Mouse (Mus musculus): Measurements from ENCODE around the gene Kank2. TPM values are rescaled to one million over a fixed set of nuclear protein-coding genes. Genes with fewer than 3 reads are reported as not detected.

Gene Kank2
- polyA plus RNA-seq, 1 experiment: 44.7 TPM

DNA sequence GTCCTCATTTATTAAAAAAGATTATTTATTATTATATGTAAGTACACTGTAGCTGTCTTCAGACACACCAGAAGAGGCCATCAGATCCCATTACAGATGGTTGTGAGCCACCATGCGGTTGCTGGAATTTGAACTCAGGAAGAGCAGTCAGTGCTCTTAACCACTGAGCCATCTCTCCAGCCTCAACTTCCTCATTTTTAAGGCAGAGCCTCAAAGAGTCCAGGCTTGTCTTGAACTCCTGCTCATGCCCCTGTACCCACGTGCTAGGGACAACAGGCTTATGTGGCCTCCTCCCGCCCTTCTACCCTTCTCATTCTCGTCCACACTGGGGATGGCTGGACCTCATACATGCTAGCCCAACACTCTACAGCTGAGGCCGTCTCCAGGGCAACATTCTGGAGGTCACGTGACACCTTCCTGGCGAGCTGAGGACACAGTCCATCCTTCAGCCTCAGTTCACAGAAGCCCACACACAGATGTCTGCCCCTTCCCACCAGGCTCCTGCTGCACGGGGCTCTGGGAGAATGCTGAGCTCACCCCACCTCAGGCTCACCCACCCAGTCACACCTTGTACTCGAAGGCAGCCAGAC is 18.3 kb upstream of the Kank2 start:
- TF ChIP-seq POLR2A (IDR thresholded peaks at IDR 0.05; ENCODE audit: borderline replicate concordance, insufficient read depth, low read length) (no peak), CTCF (IDR thresholded peaks at IDR 0.05; ENCODE audit: borderline replicate concordance, insufficient read depth, low read depth, low read length) (no peak)
- no peak for DNase-seq
- Histone ChIP-seq H3K4me3 (replicated peaks; ENCODE audit: insufficient read depth, low read depth, low read length) (no peak overlapping the region), H3K27ac (ENCODE audit: insufficient read depth, low read length) (no peak overlapping the region), H3K27me3 (ENCODE audit: control insufficient read depth, insufficient read depth, low read length) (no peaks in the 10 kb centered on the region), H3K4me1 (ENCODE audit: control insufficient read depth, insufficient read depth, low read length) (peaks cover 20% of the 10 kb centered on the region)
- 60% methylated on average over 9 of the region's 9 CpGs for WGBS

DNA sequence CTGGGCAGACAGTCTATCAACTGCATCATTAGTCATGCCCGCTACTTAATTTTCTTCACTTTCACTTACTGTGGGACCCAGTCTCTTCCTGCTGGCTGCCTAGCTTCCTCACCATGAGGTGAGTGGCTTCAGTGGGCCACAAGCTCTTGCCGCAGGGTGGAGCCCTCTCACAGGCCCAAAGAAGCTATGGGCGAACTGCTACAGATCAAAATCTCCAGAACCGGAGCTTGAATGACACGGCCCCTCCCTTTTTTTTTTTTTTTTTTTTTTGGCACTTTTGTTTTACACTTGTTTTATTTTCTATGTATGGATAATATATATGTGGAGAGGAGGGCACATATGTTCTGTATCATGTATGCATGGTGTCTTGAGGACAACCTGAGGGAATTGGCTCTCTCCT is 12.6 kb upstream of the Kank2 start:
- Histone ChIP-seq H3K27me3 (ENCODE audit: control insufficient read depth, insufficient read depth, low read length) (no peaks in the 10 kb centered on the region), H3K4me1 (ENCODE audit: control insufficient read depth, insufficient read depth, low read length) (no peaks in the 10 kb centered on the region), H3K4me3 (replicated peaks; ENCODE audit: insufficient read depth, low read depth, low read length) (no peak overlapping the region), H3K27ac (ENCODE audit: insufficient read depth, low read length) (no peak overlapping the region)
- DNase-seq: no peak
- TF ChIP-seq CTCF (IDR thresholded peaks at IDR 0.05; ENCODE audit: borderline replicate concordance, insufficient read depth, low read depth, low read length) (no peak), POLR2A (IDR thresholded peaks at IDR 0.05; ENCODE audit: borderline replicate concordance, insufficient read depth, low read length) (no peak)
- 93% methylated on average over 5 of the region's 5 CpGs for WGBS

DNA sequence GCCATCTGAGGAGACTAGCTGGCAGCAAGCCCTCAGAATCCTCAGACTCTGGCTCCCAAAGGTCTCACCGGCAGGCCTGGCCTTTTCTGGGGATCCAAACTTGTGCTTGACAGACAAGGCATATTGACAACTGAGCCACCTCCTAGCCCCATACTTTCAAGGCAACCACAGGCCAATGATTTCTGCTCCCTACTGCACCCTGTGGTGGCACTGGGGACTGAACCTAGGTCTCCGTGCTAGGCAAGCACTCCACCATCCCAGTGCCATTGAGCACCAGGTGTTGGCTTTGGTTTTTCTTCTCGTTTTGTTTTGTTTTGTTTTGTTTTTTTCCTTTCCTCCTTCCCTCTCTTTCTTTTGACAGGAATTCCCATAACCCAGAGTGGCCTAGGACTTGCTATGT is 10.0 kb upstream of the Kank2 start:
- H3K27me3 ChIP-seq (ENCODE audit: control insufficient read depth, insufficient read depth, low read length): no peaks in the 10 kb centered on the region
- no peak overlapping the region for H3K27ac ChIP-seq (ENCODE audit: insufficient read depth, low read length)
- TF ChIP-seq CTCF (IDR thresholded peaks at IDR 0.05; ENCODE audit: borderline replicate concordance, insufficient read depth, low read depth, low read length): peak; percentile 49; the same call in 1 of the 2 replicates
- no peak for TF ChIP-seq POLR2A (IDR thresholded peaks at IDR 0.05; ENCODE audit: borderline replicate concordance, insufficient read depth, low read length)
- peaks cover 8% of the 10 kb centered on the region for H3K4me1 ChIP-seq (ENCODE audit: control insufficient read depth, insufficient read depth, low read length)
- 66% methylated on average over 3 of the region's 3 CpGs for WGBS
- no peak for DNase-seq
- no peak overlapping the region for H3K4me3 ChIP-seq (replicated peaks; ENCODE audit: insufficient read depth, low read depth, low read length)

DNA sequence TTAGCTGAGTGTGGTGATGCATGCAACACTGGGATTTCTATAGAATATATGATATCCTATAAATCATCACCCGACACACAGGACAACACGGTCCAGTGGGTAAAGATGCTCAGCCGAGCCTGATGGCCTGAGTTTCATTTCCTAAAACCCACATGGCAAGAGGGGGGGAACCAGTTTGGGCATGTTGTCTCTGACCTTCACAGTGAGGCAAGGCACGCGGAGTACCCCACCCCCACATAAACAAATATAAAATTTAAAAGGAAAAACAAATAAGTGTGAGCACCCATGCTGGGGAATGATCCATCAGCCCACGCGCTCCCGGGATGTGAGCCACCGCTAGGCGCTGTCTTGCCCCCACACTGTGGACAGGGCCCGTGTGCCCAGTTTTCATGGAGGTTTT is 8.4 kb upstream of the Kank2 start:
- WGBS: 38% methylated on average over 11 of the region's 11 CpGs
- Histone ChIP-seq H3K27me3 (ENCODE audit: control insufficient read depth, insufficient read depth, low read length) (no peaks in the 10 kb centered on the region), H3K4me1 (ENCODE audit: control insufficient read depth, insufficient read depth, low read length) (peaks cover 9% of the 10 kb centered on the region), H3K4me3 (replicated peaks; ENCODE audit: insufficient read depth, low read depth, low read length) (no peak overlapping the region), H3K27ac (ENCODE audit: insufficient read depth, low read length) (no peak overlapping the region)
- DNase-seq: no peak
- no peak for TF ChIP-seq CTCF (IDR thresholded peaks at IDR 0.05; ENCODE audit: borderline replicate concordance, insufficient read depth, low read depth, low read length)
- TF ChIP-seq POLR2A (IDR thresholded peaks at IDR 0.05; ENCODE audit: borderline replicate concordance, insufficient read depth, low read length): no peak

GRCm38 (mm10) chr9:21806363-21806762 is 7.8 kb upstream of the Kank2 start:
- Histone ChIP-seq H3K4me3 (replicated peaks; ENCODE audit: insufficient read depth, low read depth, low read length) (no peak overlapping the region), H3K27me3 (ENCODE audit: control insufficient read depth, insufficient read depth, low read length) (no peaks in the 10 kb centered on the region), H3K27ac (ENCODE audit: insufficient read depth, low read length) (no peak overlapping the region), H3K4me1 (ENCODE audit: control insufficient read depth, insufficient read depth, low read length) (peaks cover 9% of the 10 kb centered on the region)
- DNase-seq: no peak
- TF ChIP-seq CTCF (IDR thresholded peaks at IDR 0.05; ENCODE audit: borderline replicate concordance, insufficient read depth, low read depth, low read length): no peak
- no peak for TF ChIP-seq POLR2A (IDR thresholded peaks at IDR 0.05; ENCODE audit: borderline replicate concordance, insufficient read depth, low read length)
- WGBS: 75% methylated on average over 3 of the region's 3 CpGs

DNA sequence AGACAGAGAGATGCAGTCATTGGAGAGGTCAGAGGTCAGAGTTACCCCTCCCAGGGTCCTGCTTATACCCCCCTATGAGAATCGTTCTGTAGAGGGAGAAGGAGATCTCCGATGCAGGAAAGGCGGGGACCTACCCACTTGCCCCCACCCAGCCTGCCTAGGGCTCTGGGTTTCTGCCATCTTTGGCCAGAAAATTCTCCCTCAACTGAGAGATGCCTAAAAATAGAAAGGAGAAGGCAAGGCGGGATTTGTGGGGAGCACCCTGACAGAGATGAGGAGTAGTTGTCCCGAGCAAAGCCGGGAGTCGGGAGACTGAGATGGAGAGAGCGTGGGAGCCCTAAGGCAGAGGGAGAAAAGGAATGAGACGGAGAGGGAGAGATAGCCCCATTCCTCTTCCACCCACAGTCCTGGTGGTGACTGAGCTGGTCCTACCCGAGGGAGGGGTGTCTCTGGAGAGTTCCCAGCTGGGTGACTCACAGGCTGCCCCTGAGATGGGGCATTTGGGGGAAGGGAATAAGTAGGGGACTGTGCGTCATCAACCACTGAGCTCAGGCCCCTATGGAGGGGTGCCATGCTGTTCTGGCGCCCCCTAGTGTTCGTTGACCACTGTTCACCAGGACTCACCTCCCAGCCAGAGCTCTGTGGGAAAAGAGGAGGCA is 5.6 kb upstream of the Kank2 start:
- DNase-seq: peak; percentile 86 to 90
- H3K4me3 ChIP-seq (replicated peaks; ENCODE audit: insufficient read depth, low read depth, low read length): peak overlapping the region; percentile 75
- 14% methylated on average over 13 of the region's 13 CpGs for WGBS

GRCm38 (mm10) chr9:21801591-21801990 is 3.0 kb upstream of the Kank2 start:
- Histone ChIP-seq H3K4me1 (ENCODE audit: control insufficient read depth, insufficient read depth, low read length) (peaks cover 9% of the 10 kb centered on the region), H3K27me3 (ENCODE audit: control insufficient read depth, insufficient read depth, low read length) (no peaks in the 10 kb centered on the region), H3K27ac (ENCODE audit: insufficient read depth, low read length) (no peak overlapping the region), H3K4me3 (replicated peaks; ENCODE audit: insufficient read depth, low read depth, low read length) (no peak overlapping the region)
- DNase-seq: no peak
- WGBS: 76% methylated on average over 7 of the region's 7 CpGs
- TF ChIP-seq POLR2A (IDR thresholded peaks at IDR 0.05; ENCODE audit: borderline replicate concordance, insufficient read depth, low read length) (no peak), CTCF (IDR thresholded peaks at IDR 0.05; ENCODE audit: borderline replicate concordance, insufficient read depth, low read depth, low read length) (no peak)

More for the DNA sequence above, 5.6 kb upstream of the Kank2 start:
- Histone ChIP-seq H3K27ac (ENCODE audit: insufficient read depth, low read length) (peak overlapping the region; percentile 95), H3K4me1 (ENCODE audit: control insufficient read depth, insufficient read depth, low read length) (peaks cover 9% of the 10 kb centered on the region), H3K27me3 (ENCODE audit: control insufficient read depth, insufficient read depth, low read length) (no peaks in the 10 kb centered on the region)
- TF ChIP-seq CTCF (IDR thresholded peaks at IDR 0.05; ENCODE audit: borderline replicate concordance, insufficient read depth, low read depth, low read length) (peak; percentile 94), POLR2A (IDR thresholded peaks at IDR 0.05; ENCODE audit: borderline replicate concordance, insufficient read depth, low read length) (peak; percentile 40; the same call in 1 of the 2 replicates)

DNA sequence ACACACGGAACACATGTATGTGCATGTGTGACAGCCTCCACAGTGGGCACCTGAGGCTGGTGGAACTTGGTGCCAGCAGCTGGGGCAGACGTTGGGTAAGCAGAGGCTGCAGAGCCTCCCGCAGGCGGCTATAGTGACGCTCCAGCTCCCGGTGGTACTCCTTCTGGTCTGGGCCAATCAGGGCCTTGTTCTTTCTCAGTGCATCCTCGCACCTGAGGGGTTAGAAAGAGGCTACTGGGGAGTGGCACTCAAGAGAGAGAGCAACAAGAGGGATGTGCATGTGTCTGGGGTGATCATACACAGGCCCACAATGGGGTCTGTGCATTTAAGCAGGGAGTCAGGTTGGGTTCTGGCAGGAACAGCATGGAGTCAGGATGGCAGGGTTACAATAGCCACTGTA is 2.6 kb upstream of the Kank2 start:
- TF ChIP-seq POLR2A (IDR thresholded peaks at IDR 0.05; ENCODE audit: borderline replicate concordance, insufficient read depth, low read length) (no peak), CTCF (IDR thresholded peaks at IDR 0.05; ENCODE audit: borderline replicate concordance, insufficient read depth, low read depth, low read length) (no peak)
- WGBS: 86% methylated on average over 7 of the region's 7 CpGs
- Histone ChIP-seq H3K4me1 (ENCODE audit: control insufficient read depth, insufficient read depth, low read length) (peaks cover 12% of the 10 kb centered on the region), H3K27me3 (ENCODE audit: control insufficient read depth, insufficient read depth, low read length) (no peaks in the 10 kb centered on the region), H3K4me3 (replicated peaks; ENCODE audit: insufficient read depth, low read depth, low read length) (no peak overlapping the region), H3K27ac (ENCODE audit: insufficient read depth, low read length) (no peak overlapping the region)
- no peak for DNase-seq

Measured in cerebellum, adult 2 months (tissue).